Mouse (Mus musculus) heart, embryonic 13.5 days (tissue): ENCODE data around the gene Khk. TPM values are rescaled to one million over a fixed set of nuclear protein-coding genes. Genes with fewer than 3 reads are reported as not detected.

Experiments
- ATAC-seq: fragments of 200-750 bp; cut with Nextera tagmentation; 2 replicates; pipeline ENCODE4 v1.8.0; 2017; ENCODE audit warnings: moderate TSS enrichment; ENCODE audit not compliant: insufficient number of reproducible peaks, low FRiP score, low TSS enrichment; ENCODE audit errors: extremely low read depth
- H3K27ac ChIP-seq: fragments of 300-500 bp; sonication (generic); replicated peaks from 2 replicates; pipeline ENCODE4 v1.5.1; 2015; ENCODE audit warnings: moderate library complexity, mild to moderate bottlenecking, inconsistent platforms
- H3K27me3 ChIP-seq: fragments of 300-500 bp; sonication (generic); replicated peaks from 2 replicates; pipeline ENCODE4 v1.6.1; 2015; ENCODE audit warnings: mild to moderate bottlenecking, inconsistent platforms
- H3K36me3 ChIP-seq: fragments of 300-500 bp; sonication (generic); 2 replicates; pipeline ENCODE4 v1.6.1; 2015; ENCODE audit warnings: mild to moderate bottlenecking, inconsistent platforms
- H3K4me1 ChIP-seq: fragments of 300-500 bp; sonication (generic); 2 replicates; pipeline ENCODE4 v1.6.1; 2015; ENCODE audit warnings: inconsistent platforms
- H3K4me2 ChIP-seq: fragments of 300-500 bp; sonication (generic); 2 replicates; pipeline ENCODE4 v1.6.1; 2015; ENCODE audit warnings: inconsistent platforms, mild to moderate bottlenecking, moderate library complexity
- H3K4me3 ChIP-seq: fragments of 300-500 bp; sonication (generic); 2 replicates; pipeline ENCODE4 v1.5.1; 2015; ENCODE audit warnings: moderate library complexity, mild to moderate bottlenecking, inconsistent platforms
- H3K9ac ChIP-seq: fragments of 300-500 bp; sonication (generic); 2 replicates; pipeline ENCODE4 v1.6.1; 2015; ENCODE audit warnings: inconsistent platforms, mild to moderate bottlenecking, moderate library complexity
- H3K9me3 ChIP-seq: fragments of 300-500 bp; sonication (generic); 2 replicates; pipeline ENCODE4 v1.6.1; 2016; ENCODE audit warnings: inconsistent platforms
- WGBS: fragments of 180-500 bp; shearing (Covaris S2); methylation state at CpG from one replicate; pipeline ENCODE4 v1.1.7; 2015; ENCODE audit warnings: mixed read lengths; 5-methylcytosine and 5-hydroxymethylcytosine counted together
- polyA plus RNA-seq: library from polyadenylated mRNA; unstranded; fragments of >200 nt; fragmentation: Nextera tagmentation; extraction: Ambion mirVana; gene quantifications from 2 replicates; pipeline ENCODE4 v1.2.1, GENCODE M21; 2015

The Khk gene
- polyA plus RNA-seq, 1 experiment from 2014 or later: 11.7 TPM

DNA sequence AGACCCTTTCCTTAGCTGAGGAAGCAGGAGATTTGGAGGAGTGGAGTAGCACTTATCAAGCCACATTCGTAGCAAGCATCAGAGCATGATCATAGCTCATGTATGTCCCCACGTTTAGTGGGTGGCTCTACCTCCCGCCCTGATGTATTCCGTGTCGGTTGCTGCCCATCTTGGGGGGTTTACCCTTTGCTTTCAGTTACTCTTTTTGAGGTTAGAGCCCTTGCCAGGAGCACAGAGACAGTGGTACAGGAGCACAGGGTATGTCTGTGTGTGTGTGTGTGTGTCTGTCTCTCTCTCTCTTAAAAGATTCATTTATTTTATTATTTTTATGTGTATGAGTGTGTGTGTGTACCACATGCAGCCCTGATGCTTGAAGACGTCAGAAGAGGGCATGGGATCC, 1.9 kb downstream of the Khk start:
- Histone ChIP-seq H3K4me2 (peak overlapping the region; percentile 79), H3K9ac (peak overlapping the region; percentile 81; the same call in 1 of the 2 replicates), H3K9me3 (no peaks in the 10 kb centered on the region), H3K27me3 (peaks cover 2% of the 10 kb centered on the region; the same call in 1 of the 2 replicates), H3K4me1 (peaks cover 36% of the 10 kb centered on the region), H3K4me3 (peak overlapping the region; percentile 64; the same call in 1 of the 2 replicates), H3K27ac (no peak overlapping the region), H3K36me3 (peaks cover 30% of the 10 kb centered on the region)
- ATAC-seq: no peak
- WGBS: 74% methylated on average over 6 of the region's 6 CpGs

GRCm38 (mm10) chr5:30924614-30925013, 3.4 kb downstream of the Khk start:
- Histone ChIP-seq H3K4me2 (no peak overlapping the region), H3K27ac (no peak overlapping the region), H3K9ac (no peak overlapping the region), H3K9me3 (no peaks in the 10 kb centered on the region), H3K27me3 (peaks cover 2% of the 10 kb centered on the region; the same call in 1 of the 2 replicates), H3K4me1 (peaks cover 34% of the 10 kb centered on the region), H3K4me3 (no peak overlapping the region), H3K36me3 (peaks cover 15% of the 10 kb centered on the region)
- no peak for ATAC-seq
- WGBS: 82% methylated on average over 8 of the region's 8 CpGs

- WGBS: 92% methylated on average over 5 of the region's 5 CpGs
- Histone ChIP-seq H3K36me3 (peaks cover 10% of the 10 kb centered on the region; the same call in 1 of the 2 replicates), H3K4me3 (no peak overlapping the region), H3K4me2 (no peak overlapping the region), H3K9me3 (no peaks in the 10 kb centered on the region), H3K9ac (no peak overlapping the region), H3K4me1 (peaks cover 34% of the 10 kb centered on the region), H3K27me3 (peaks cover 2% of the 10 kb centered on the region; the same call in 1 of the 2 replicates), H3K27ac (no peak overlapping the region)
- ATAC-seq: no peak
These were observed 4.0 kb downstream of the Khk start for GRCm38 (mm10) chr5:30925217-30925616.

GRCm38 (mm10) chr5:30926073-30926472, 4.8 kb downstream of the Khk start:
- no peak overlapping the region for H3K27ac ChIP-seq
- ATAC-seq: no peak
- H3K4me3 ChIP-seq: no peak overlapping the region
- H3K9me3 ChIP-seq: no peaks in the 10 kb centered on the region
- peaks cover 30% of the 10 kb centered on the region for H3K4me1 ChIP-seq
- WGBS: 77% methylated on average over 2 of the region's 2 CpGs
- no peak overlapping the region for H3K9ac ChIP-seq
- H3K4me2 ChIP-seq: no peak overlapping the region
- peaks cover 2% of the 10 kb centered on the region; the same call in 1 of the 2 replicates for H3K27me3 ChIP-seq
- 0 out of 2 replicates have a peak, but pooled peaks cover 1% of the 10 kb centered on the region for H3K36me3 ChIP-seq

DNA sequence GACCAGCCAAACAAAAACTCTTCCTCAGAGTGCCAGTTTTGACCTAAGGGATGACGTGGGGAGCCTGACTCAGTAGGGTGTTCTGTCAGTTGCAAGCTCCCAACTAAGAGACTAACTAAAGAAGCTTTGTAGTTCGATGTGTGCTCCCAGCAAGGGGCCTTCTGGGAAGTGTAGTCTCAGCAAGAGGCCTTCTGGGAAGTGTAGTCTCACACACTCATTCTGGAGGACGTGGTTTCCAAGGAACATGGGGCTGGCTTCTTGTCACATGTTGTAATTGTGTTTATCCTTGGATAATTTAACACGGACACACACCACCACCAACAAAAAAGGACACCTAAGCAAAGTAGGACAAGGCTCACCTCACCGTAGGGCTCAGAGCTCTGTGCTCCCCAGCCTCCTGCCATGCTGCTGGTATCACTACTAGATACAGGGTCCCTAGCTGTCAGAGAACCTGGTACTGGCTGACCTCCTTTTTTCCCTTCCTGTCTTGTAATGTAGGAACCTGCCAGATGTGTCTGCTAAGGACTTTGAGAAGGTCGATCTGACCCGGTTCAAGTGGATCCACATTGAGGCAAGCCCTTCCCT, 6.8 kb downstream of the Khk start:
- Histone ChIP-seq H3K27me3 (peaks cover 2% of the 10 kb centered on the region; the same call in 1 of the 2 replicates), H3K4me1 (peaks cover 18% of the 10 kb centered on the region), H3K9me3 (no peaks in the 10 kb centered on the region), H3K27ac (no peak overlapping the region), H3K4me3 (peak overlapping the region; percentile 16; the same call in 1 of the 2 replicates), H3K4me2 (peak overlapping the region; percentile 58), H3K36me3 (no peaks in the 10 kb centered on the region), H3K9ac (no peak overlapping the region)
- 35% methylated on average over 7 of the region's 7 CpGs for WGBS
- no peak for ATAC-seq

GRCm38 (mm10) chr5:30930121-30930520, 8.9 kb downstream of the Khk start:
- Histone ChIP-seq H3K4me1 (peaks cover 14% of the 10 kb centered on the region), H3K27me3 (0 out of 2 replicates have a peak, but pooled peaks cover 2% of the 10 kb centered on the region), H3K4me2 (no peak overlapping the region), H3K9me3 (no peaks in the 10 kb centered on the region), H3K4me3 (no peak overlapping the region), H3K27ac (no peak overlapping the region), H3K9ac (no peak overlapping the region), H3K36me3 (no peaks in the 10 kb centered on the region)
- no peak for ATAC-seq
- WGBS: 50% methylated on average over 4 of the region's 4 CpGs

DNA sequence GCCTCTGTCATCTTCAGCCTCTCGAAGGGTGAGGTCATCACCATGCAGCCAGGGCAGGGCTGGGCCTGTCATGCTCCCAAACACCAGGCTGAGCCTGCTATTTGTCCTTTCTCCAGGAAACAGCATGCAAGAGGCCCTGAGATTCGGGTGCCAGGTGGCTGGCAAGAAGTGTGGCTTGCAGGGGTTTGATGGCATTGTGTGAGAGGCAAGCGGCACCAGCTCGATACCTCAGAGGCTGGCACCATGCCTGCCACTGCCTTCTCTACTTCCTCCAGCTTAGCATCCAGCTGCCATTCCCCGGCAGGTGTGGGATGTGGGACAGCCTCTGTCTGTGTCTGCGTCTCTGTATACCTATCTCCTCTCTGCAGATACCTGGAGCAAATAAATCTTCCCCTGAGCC, 9.6 kb downstream of the Khk start:
- Histone ChIP-seq H3K9me3 (no peaks in the 10 kb centered on the region), H3K9ac (no peak overlapping the region), H3K27me3 (no peaks in the 10 kb centered on the region), H3K36me3 (no peaks in the 10 kb centered on the region), H3K4me1 (peaks cover 14% of the 10 kb centered on the region), H3K4me3 (no peak overlapping the region), H3K4me2 (no peak overlapping the region), H3K27ac (no peak overlapping the region)
- 71% methylated on average over 6 of the region's 6 CpGs for WGBS
- no peak for ATAC-seq

- ATAC-seq: no peak
- Histone ChIP-seq H3K9ac (no peak overlapping the region), H3K4me2 (no peak overlapping the region), H3K27ac (no peak overlapping the region), H3K4me3 (no peak overlapping the region), H3K4me1 (peaks cover 14% of the 10 kb centered on the region), H3K27me3 (no peaks in the 10 kb centered on the region), H3K36me3 (no peaks in the 10 kb centered on the region), H3K9me3 (no peaks in the 10 kb centered on the region)
- WGBS: 52% methylated on average over 4 of the region's 4 CpGs
These were observed 10.1 kb downstream of the Khk start for GRCm38 (mm10) chr5:30931378-30931777.

DNA sequence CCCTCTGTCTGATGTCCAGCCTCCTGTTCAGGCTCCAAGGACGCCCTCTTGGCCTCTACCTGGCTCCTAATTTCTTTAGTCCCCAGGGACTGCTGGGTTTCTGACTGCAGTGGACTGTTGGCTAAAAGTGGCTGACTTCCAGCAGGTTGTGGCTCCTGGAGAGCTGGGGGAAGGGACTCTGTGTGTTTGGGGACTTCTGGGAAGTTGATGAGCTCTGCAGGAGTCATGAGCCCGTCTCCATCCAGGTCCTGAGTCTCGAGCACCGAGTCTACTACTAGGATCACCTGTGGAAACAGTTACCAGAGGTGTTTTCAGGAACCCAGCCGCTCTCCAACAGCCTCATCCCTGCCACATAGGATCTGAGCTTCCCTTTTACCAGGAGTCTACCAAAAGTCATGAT, 12.5 kb downstream of the Khk start:
- WGBS: 54% methylated on average over 5 of the region's 5 CpGs

GRCm38 (mm10) chr5:30934725-30935461, 13.7 kb downstream of the Khk start:
- WGBS: 77% methylated on average over 5 of the region's 5 CpGs

More for the DNA sequence above, 12.5 kb downstream of the Khk start:
- no peak for ATAC-seq
- H3K36me3 ChIP-seq: no peaks in the 10 kb centered on the region
- no peaks in the 10 kb centered on the region for H3K9me3 ChIP-seq
- H3K4me2 ChIP-seq: no peak overlapping the region
- no peak overlapping the region for H3K4me3 ChIP-seq
- peaks cover 10% of the 10 kb centered on the region for H3K4me1 ChIP-seq
- H3K27ac ChIP-seq: no peak overlapping the region
- no peaks in the 10 kb centered on the region for H3K27me3 ChIP-seq
- H3K9ac ChIP-seq: no peak overlapping the region; the same call in 1 of the 2 replicates

GRCm38 (mm10) chr5:30943004-30943403, 21.8 kb downstream of the Khk start:
- H3K9ac ChIP-seq: no peak overlapping the region
- no peak for ATAC-seq

More at GRCm38 (mm10) chr5:30934725-30935461, 13.7 kb downstream of the Khk start:
- Histone ChIP-seq H3K27ac (no peak overlapping the region), H3K4me1 (peaks cover 10% of the 10 kb centered on the region), H3K4me2 (no peak overlapping the region), H3K27me3 (no peaks in the 10 kb centered on the region), H3K36me3 (no peaks in the 10 kb centered on the region), H3K9me3 (no peaks in the 10 kb centered on the region), H3K9ac (no peak overlapping the region), H3K4me3 (no peak overlapping the region)
- no peak for ATAC-seq

More at GRCm38 (mm10) chr5:30943004-30943403, 21.8 kb downstream of the Khk start:
- Histone ChIP-seq H3K4me3 (no peak overlapping the region), H3K9me3 (no peaks in the 10 kb centered on the region), H3K4me1 (peaks cover 11% of the 10 kb centered on the region), H3K4me2 (no peak overlapping the region), H3K27ac (no peak overlapping the region), H3K36me3 (no peaks in the 10 kb centered on the region), H3K27me3 (peaks cover 22% of the 10 kb centered on the region)
- WGBS: 81% methylated on average over 2 of the region's 2 CpGs
